Mouse (Mus musculus): Measurements from ENCODE around the gene Gp5.

The Gp5 gene

DNA sequence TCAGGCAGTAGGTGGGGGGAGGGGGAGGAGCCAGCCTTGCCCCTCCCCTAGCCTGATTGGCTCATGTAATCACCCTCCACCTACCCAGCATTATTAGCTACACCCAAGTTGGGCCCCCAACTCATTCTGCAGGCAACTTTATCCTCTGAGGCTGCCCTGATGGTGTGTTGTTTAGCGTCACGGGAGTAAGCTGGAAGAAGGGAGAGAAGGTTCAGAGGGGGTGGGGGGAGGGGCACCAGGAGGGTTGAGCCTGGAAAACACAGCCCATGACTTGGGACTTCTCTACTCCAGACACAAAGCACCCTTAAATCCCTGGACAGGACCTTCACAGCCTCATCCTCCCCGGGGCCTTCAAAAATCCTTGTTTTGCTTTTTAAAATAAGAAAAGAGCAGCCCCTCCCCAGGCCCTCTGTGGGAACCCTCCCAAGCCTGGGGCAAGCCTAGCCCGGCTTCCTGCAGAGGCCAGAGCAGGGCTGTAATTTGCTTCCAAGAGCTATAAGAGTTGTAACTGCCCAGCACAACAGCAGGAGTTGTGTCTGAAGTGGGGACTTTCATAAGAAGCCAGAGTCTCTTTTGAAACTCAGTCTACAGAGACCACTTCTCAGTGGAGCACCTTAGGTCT lies 29.8 kb downstream of the Gp5 start:
- DNase-seq (ENCODE audit: low spot score): no peak

DNA sequence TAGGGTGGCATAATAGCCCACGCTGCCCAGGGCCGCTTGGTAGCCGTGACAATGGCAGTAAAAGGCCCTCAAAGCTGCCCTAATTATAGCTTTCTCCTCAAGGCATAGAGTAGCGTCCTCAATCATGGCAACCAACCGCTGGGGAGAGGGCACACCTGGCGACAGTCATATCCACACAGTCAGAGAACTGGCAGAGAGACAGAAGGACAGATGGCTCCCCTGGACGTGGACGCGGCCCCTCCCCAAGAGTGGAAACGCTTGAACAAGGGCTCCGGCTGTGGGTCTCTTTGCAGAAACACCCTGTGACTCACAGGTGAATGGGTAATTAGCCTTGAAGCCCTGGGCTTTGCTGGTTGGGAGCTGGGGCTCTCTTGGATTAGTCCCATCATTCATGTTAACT lies 32.2 kb downstream of the Gp5 start:
- DNase-seq (ENCODE audit: low spot score): no peak

DNA sequence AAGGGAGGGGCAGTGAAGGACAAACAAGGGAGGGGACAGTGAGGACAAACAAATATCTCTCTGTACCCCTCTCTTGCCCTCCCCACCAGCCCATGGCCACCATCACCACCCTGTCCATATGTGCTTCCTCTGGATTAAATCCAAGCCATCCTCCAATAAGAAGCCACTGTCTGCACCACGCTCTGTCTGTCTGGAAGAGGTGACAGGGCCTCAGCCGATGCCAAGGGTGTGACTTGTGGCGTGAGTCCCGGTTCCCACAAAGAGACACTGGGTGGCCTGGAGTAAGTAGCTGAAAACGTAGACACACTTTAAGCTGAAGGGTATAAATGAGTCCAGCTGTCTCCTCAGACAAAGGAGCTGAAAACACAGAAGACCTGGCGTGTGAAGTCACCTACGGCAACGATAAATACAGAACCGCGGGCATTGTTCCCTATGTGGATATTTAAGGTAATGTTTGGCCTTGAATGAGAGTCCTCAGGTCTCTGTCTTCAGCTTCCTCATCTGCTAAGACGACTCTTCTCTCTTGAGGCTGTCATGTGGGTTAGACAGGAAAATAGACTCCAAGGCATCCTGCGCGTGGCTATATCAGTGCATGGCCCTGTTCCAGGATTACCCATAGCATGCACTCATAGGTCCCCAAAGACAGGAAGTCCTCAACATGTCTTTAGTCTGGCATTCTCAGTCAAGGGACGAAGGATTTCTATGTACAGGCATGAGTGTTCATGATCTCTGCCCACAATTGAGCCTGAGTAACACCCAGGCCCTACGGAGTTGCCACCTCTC lies 34.8 kb downstream of the Gp5 start:
- DNase-seq (ENCODE audit: low spot score): no peak

DNA sequence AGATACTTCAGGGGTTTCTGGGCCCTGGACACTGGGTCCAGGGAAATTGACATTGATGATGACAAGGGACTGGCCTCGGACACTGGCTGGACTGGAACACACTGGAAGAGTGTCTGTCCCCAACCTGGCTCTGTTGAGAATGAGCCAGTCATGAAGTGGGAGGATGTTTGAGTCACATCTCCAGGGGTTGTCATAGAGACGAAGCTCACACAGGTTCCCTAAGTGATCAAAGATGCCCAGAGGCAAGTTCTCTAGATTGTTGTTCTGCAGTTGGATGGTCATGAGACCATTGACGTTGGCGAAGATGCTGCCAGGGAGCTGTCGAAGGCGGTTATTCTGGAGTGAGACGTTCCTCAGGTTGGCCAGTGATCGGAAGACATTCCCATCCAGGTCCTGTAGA lies 37.5 kb downstream of the Gp5 start:
- DNase-seq (ENCODE audit: low spot score): no peak

DNA sequence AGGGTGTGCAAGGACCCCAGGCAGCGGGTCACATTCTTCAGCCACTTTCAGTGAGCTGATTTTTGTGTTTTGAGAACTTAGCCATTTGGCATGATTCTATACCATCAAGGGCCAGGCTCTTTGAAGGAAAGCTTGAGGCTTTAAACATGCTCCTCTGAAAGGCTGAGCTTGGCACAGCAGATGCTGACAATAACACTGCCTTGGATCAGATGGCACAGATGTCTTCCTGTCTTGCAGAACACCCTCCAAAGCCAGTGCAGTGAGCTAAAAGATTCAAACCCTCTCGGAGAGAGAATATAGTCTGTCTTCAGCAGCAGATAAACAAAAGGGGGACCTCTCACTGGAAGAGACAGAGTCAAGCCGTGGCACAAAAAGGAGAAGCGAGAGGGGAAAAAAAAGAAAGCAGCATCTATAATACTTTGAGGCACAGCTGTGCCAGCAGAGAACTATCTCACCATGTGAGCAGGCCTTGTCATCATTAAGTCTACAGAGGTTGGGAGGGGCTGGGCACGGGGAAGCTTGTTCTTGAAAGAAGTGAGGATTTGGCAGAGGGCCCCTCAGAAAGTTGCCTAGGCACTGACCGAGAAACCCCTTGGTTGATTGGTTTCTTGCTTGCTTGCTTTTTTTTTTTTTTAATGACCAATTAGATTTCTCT lies 38.5 kb downstream of the Gp5 start:
- no peak for DNase-seq (ENCODE audit: low spot score)

DNA sequence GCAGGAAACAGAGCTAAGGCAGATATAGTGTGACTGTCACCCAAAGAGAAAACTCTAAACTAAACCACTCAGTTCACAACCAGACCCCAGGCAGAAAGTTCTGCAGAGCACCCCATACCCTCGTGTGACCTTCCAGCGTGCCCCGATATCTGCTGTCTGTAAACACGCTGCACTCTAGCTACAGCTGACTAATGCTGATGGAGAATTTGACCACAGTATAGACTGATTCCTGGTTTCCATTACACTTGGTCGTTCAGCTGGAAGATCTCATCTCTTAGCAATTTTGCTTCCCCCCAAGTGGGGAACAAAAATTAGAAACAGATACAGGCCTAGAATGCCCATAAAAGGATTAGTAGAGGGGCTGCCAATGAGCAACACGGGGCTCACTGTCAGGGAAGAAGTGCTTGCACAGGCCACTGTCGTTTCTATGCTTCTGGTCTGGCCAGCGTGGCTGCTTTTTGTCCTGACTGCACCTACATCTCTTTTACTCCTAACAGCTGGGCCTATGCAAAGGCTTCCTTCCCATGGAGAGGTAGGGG lies 39.3 kb downstream of the Gp5 start:
- DNase-seq (ENCODE audit: low spot score): no peak

DNA sequence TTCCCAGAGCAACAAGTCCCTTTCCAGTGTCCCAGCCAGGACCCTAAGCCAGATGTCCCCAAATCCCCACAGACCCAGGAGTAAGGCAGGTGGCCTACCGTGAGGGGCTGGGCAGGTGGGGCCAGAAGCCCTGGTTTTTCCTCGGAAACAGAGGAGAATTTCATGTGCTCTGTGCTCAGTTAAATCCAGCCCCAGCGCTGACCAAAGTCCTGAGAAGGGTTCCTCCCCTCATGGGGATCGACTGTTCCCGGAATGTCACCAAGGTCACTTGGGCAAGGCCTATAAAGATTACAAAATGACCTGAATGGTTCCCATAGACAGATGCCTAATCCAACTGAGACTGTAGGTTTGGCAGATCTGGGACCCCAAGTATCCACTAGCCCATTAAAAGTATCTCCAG lies 43.2 kb downstream of the Gp5 start, which contains the start of gene Cpn2:
TSS of gene Cpn2 (minus strand) at position 141 of the 400 bp plus-strand sequence.
- DNase-seq (ENCODE audit: low spot score): no peak

DNA sequence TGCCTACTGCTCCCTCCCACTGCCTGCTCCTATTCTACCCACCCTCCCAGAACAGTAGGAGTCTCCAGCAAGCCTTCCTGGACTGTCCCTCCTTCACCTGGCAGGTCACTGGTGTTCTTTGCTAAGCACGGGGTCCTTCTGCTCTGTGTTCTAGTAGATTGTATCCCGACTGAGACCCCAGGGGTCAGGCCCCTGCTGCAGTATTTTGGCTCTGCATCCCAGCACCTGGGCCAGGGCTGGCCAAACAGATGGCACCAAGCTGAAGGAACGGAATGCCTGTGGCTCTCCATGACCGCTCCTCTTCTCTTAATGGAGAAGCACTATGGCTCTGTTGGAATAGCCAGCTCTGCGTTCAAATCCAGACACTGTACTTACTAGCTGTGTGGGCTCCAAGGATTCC lies 44.0 kb downstream of the Gp5 start:
- DNase-seq (ENCODE audit: low spot score): no peak

DNA sequence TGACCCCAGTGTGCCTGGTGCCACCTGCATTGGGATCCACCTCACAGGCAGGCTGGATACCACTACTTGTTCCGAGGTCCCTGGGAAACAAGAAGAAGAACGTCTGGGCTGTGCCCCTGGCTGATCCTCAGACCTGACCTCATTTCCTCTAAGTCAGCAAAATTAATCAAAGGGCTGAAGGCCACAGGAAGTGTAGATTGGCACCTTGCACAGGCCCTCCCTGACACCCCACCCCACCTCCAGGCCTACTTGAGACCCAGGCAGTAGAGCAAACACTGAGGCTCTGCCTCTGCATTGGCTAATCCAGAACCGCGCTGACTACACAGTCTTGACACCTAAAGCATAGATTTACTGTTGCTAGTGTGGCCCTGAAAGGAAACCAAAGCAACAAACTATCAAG lies 45.0 kb downstream of the Gp5 start:
- DNase-seq (ENCODE audit: low spot score): no peak

DNA sequence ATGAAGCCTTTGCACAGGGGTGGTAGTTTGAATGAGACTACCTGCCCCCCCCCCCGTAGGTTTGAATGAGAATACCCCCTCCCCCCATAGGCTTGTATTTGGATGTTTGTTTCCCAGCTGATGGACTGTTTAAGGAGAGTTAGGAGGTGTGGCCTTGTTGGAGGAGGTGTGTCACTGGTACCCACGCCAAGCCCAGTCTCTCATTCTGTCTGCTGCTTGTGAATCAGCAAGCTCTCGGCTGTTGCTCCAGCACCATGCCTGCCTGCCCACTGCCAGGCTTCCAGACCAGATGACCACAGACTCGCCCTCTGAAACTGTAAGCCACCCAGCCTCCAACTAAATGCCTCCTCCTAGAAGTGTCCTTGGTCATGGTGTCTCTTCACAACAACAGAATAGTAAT lies 47.4 kb downstream of the Gp5 start:
- DNase-seq (ENCODE audit: low spot score): no peak

DNA sequence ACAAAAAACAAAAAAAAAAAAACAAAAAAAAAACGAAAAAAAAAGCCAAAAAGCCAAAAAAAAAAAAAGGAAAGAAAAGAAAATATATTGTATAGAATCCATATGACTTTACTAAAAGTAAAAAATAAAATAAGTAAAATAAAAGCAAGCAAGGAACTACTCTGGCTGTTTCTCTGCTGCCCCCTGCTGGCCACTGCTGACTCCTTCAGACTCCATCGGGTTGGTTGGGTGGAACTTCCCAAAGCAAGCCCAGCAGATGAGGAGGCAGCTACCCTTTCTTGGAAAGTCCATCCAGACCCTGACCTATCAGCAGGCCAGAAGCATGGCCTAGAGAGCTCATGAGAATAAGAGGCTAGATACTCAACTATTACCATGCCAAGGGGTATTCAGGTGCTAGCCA lies 47.9 kb downstream of the Gp5 start:
- DNase-seq (ENCODE audit: low spot score): peak; percentile 64

DNA sequence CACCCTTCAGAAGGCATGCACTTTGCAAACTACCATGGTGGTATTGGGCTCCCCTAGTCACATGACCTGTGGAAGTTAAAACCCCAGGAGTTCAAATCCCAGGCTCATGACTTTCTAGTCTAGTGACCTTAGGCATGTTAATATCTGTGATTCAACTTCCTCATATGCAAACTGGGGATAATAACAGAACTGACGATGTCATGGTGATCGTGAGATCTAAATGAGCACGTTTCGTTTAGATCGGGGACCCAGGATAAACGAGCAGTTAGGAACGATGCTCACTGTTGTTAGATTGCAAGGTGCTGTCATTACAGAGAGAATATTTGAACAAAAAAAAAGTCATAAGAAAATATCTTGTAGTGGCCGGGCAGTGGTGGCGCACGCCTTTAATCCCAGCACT lies 48.4 kb downstream of the Gp5 start:
- no peak for DNase-seq (ENCODE audit: low spot score)

DNA sequence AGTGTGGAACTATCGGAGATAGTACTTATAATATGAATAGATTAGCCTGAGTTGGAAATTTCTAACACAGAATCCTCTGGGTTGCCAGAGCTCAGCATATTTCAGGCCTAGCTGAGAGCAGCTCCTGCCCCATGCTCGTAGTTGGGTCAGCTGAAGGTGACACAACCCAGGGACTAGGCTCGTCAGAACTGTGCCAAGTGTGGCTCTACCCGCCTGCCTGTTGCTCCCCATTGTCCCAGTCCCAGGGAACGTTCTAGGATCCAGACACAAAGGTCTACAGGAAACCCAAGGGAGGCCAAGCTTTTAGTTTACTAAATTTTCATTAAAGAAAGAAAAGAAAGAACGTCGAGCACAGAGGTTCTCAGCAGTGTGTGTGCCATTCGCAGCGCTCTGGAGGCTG lies 49.2 kb downstream of the Gp5 start:
- DNase-seq (ENCODE audit: low spot score): no peak

DNA sequence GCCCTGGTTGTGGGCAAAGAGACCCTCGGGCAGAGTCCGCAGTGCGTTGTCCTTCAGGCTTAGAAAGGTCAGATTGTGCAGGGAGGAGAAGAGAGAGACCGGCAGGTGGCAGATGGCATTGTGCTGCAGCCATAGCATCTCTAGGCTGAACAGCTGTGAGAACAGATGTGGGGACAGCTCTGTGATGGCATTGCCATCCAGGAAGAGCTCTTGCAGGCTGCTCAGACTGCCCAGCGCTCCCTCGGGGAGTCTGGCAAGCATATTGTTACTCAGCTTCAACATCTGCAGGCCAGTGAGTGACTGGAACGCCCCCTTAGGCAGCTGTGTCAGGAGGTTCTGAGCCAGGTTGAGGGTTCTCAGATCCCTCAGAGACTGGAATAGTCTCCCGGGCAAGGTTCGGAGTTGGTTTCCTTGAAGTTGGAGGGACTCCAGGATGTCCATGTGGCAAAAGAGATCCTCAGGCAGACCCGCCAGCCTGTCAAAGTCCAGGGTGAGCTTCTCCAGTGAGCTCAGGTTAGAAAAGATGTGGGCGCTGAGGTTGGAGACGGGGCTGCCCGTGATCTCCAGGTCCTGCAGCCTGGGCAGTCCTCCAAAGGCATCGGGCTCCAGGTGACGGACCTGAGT lies 50.5 kb downstream of the Gp5 start:
- no peak for DNase-seq (ENCODE audit: low spot score)

DNA sequence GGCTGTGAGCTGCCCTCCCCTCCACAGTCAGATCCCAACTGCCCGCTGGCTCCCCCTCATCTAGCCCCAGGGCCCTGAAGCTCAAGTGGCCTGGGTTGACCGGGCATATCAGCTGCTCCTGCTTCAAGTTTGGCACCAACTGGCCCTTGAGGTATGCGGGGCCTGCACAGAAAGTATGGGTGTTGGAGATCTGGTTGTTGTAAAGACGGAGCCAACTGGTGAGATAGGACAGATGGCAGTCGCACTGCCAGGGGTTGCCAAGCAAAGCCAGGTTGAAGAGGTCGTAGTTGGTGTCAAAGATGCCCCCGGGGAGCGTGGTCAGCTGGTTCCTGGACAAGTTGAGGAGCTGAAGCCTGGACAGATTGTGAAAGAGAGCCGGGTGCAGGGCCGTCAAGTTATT lies 51.1 kb downstream of the Gp5 start:
- DNase-seq (ENCODE audit: low spot score): no peak

DNA sequence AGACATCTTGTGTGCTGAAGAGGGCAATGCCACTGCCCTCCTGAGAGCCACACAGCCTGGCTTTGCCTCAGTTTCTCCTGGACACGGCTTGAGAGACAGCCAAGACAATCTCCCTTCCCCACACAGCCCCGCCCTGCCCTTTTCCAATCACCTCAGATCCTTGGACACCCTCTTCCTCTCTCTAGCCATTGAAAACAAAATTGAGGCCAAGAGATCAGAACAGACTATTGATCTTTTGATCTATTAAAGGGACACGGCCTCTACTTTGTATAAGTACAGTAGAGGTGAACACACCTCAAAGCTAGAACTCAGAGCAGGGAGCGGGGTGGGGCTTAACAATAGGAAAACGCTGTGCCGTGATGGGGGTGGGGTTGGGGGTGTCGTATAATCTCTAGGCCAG lies 52.1 kb downstream of the Gp5 start:
- DNase-seq (ENCODE audit: low spot score): no peak

DNA sequence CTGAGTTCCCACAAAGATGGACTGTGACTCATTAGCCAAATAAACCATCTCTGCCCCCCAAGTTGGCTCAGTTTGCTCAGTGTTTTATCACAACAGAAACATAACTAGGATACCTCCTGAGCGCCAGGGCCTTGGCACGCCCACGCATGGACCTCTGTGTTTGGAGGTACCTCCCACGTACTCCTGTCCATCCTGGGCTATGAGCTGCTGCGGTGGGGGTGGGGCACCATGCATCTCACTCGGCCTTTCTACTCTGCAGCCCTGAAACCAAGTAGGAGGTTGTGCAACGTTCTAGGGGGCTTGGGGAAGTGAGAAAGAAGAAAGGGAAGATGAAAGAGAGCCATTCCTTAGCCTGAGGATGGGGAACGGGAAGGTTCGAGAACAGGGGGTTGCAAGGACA lies 52.9 kb downstream of the Gp5 start:
- DNase-seq (ENCODE audit: low spot score): no peak

Data from c-Kit-positive CD71-positive TER-119-positive erythroid progenitor cells, embryonic 14.5 days (primary cell).